Mouse (Mus musculus): ENCODE results near the gene Serinc2. TPM values are rescaled to one million over a fixed set of nuclear protein-coding genes. Genes with fewer than 3 reads are reported as not detected.

Gene Serinc2
- 1.8 and 3.1 TPM in 2 replicates for polyA plus RNA-seq (2012; rRNA removed)

GRCm38 (mm10) chr4:130279105-130279504, at the start of gene Serinc2:
Serinc2 (minus strand) TSS chr4:130279205.

GRCm38 (mm10) chr4:130308231-130309081, 29.5 kb upstream of the Serinc2 start, which contains the start of the genes Fabp3 and Gm10570:
Fabp3 (plus strand) TSS chr4:130308595.
Gm10570 (minus strand) TSS chr4:130308674.

GRCm38 (mm10) chr4:130222179-130222578, 56.8 kb downstream of the Serinc2 start, which contains the start of gene Gm853:
Gm853 (minus strand) TSS chr4:130222401.

Other genes starting within 250 kb of the Serinc2 start
- 4.1 and 4.4 TPM in 2 replicates for gene Col16a1, start 231.4 kb downstream of the Serinc2 start, polyA plus RNA-seq (2012; rRNA removed)
- gene Pef1, start 176.6 kb downstream of the Serinc2 start, polyA plus RNA-seq (2012; rRNA removed) = 23.9 and 25.7 TPM in 2 replicates
- 0.08 and 0.12 TPM in 2 replicates for gene Hcrtr1, start 139.8 kb downstream of the Serinc2 start, polyA plus RNA-seq (2012; rRNA removed)
- 26.1 and 27.1 TPM in 2 replicates for gene Tinagl1, start 104.1 kb downstream of the Serinc2 start, polyA plus RNA-seq (2012; rRNA removed)
- not detected in 2 replicates for gene Gm853, start 56.8 kb downstream of the Serinc2 start, polyA plus RNA-seq (2012; rRNA removed)
- 0.63 and 0.95 TPM in 2 replicates for gene Fabp3, start 29.4 kb upstream of the Serinc2 start, polyA plus RNA-seq (2012; rRNA removed)
- gene Gm10570, start 29.5 kb upstream of the Serinc2 start, polyA plus RNA-seq (2012; rRNA removed) = not detected in 2 replicates
- 10.9 and 11.5 TPM in 2 replicates for gene Zcchc17, start 80.7 kb upstream of the Serinc2 start, polyA plus RNA-seq (2012; rRNA removed)
- 27.5 and 28.9 TPM in 2 replicates for gene Snrnp40, start 80.9 kb upstream of the Serinc2 start, polyA plus RNA-seq (2012; rRNA removed)